Mouse (Mus musculus) bone marrow, adult 2 months (tissue): Measurements from ENCODE around the gene Emsy. TPM values are rescaled to one million over a fixed set of nuclear protein-coding genes. Genes with fewer than 3 reads are reported as not detected.

ENCODE experiments used
- H3K27ac ChIP-seq: fragments of 200-500 bp; 2 replicates; pipeline ENCODE4 v1.5.1; 2012; ENCODE audit warnings: low read depth, mild to moderate bottlenecking, control low read depth, inconsistent platforms, low read length; ENCODE audit not compliant: control insufficient read depth, poor library complexity, insufficient read depth
- H3K4me1 ChIP-seq: fragments of 200-500 bp; 2 replicates; pipeline ENCODE4 v1.6.1; 2011; ENCODE audit warnings: low read length; ENCODE audit not compliant: control insufficient read depth, insufficient read depth
- H3K4me3 ChIP-seq: fragments of 200-500 bp; replicated peaks from 2 replicates; pipeline ENCODE3; 2011; ENCODE audit warnings: mild to moderate bottlenecking, low read depth, low read length, control low read depth; ENCODE audit not compliant: control insufficient read depth
- CTCF ChIP-seq: fragments of 200-500 bp; IDR thresholded peaks from 2 replicates; pipeline ENCODE4 v1.5.1; 2011; ENCODE audit warnings: low read length, control low read depth; ENCODE audit not compliant: control insufficient read depth, insufficient read depth
- POLR2A ChIP-seq: fragments of 200-500 bp; IDR thresholded peaks from 2 replicates; pipeline ENCODE4 v1.6.1; 2011; ENCODE audit warnings: low read depth, mild to moderate bottlenecking, control low read depth, low read length, borderline replicate concordance; ENCODE audit not compliant: control insufficient read depth
- WGBS: fragments of 180-500 bp; shearing (Covaris S2); methylation state at CpG from one replicate; pipeline ENCODE4 v1.1.7; 2018; 5-methylcytosine and 5-hydroxymethylcytosine counted together
- polyA plus RNA-seq: library from polyadenylated mRNA; stranded (reverse); fragments of >200 nt; gene quantifications from 2 replicates; pipeline ENCODE4 v1.2.4, GENCODE M21; 2011; ENCODE audit warnings: low replicate concordance; ENCODE audit not compliant: missing spikeins, insufficient read depth, insufficient read length

Emsy gene
- polyA plus RNA-seq, 1 experiment = 17.0 TPM

- H3K4me3 ChIP-seq = peak overlapping the region; percentile 79
- TF ChIP-seq POLR2A (peak; percentile 38; the same call in 1 of the 2 replicates), CTCF (no peak)
- H3K27ac ChIP-seq = peak overlapping the region; percentile 73
- WGBS = under 1% methylated on average over 74 of the region's 74 CpGs
- no peaks in the 10 kb centered on the region for H3K4me1 ChIP-seq
Measured at GRCm38 (mm10) chr7:98655681-98656530, 677 bp downstream of the Emsy start.

GRCm38 (mm10) chr7:98651651-98652050 lies 4.9 kb downstream of the Emsy start:
- Histone ChIP-seq H3K4me3 (no peak overlapping the region), H3K4me1 (no peaks in the 10 kb centered on the region), H3K27ac (no peak overlapping the region)
- TF ChIP-seq POLR2A (no peak), CTCF (no peak)
- 88% methylated on average over 2 of the region's 2 CpGs for WGBS

GRCm38 (mm10) chr7:98644238-98644637 lies 12.3 kb downstream of the Emsy start:
- Histone ChIP-seq H3K4me1 (no peaks in the 10 kb centered on the region), H3K27ac (no peak overlapping the region), H3K4me3 (no peak overlapping the region)
- TF ChIP-seq CTCF = no peak
- TF ChIP-seq POLR2A = no peak
- WGBS = 64% methylated on average over 1 of the region's 1 CpGs

- H3K4me3 ChIP-seq = no peak overlapping the region
- 92% methylated on average over 2 of the region's 2 CpGs for WGBS
- TF ChIP-seq CTCF (no peak), POLR2A (no peak)
- H3K4me1 ChIP-seq = no peaks in the 10 kb centered on the region
- H3K27ac ChIP-seq = no peak overlapping the region
Measured at GRCm38 (mm10) chr7:98636607-98637006, 20.0 kb downstream of the Emsy start.

GRCm38 (mm10) chr7:98633032-98633431 lies 23.6 kb downstream of the Emsy start:
- 93% methylated on average over 3 of the region's 3 CpGs for WGBS

GRCm38 (mm10) chr7:98629947-98630346 lies 26.6 kb downstream of the Emsy start:
- Histone ChIP-seq H3K4me1 (no peaks in the 10 kb centered on the region), H3K4me3 (no peak overlapping the region), H3K27ac (no peak overlapping the region)
- no peak for TF ChIP-seq POLR2A
- TF ChIP-seq CTCF = no peak
- WGBS = 94% methylated on average over 7 of the region's 7 CpGs

More at GRCm38 (mm10) chr7:98633032-98633431, 23.6 kb downstream of the Emsy start:
- TF ChIP-seq POLR2A = no peak
- TF ChIP-seq CTCF = no peak
- Histone ChIP-seq H3K4me3 (no peak overlapping the region), H3K4me1 (no peaks in the 10 kb centered on the region), H3K27ac (no peak overlapping the region)

- H3K4me1 ChIP-seq = 0 out of 2 replicates have a peak, but pooled peaks cover 1% of the 10 kb centered on the region
- no peak overlapping the region for H3K27ac ChIP-seq
- no peak overlapping the region for H3K4me3 ChIP-seq
- no peak for TF ChIP-seq POLR2A
- TF ChIP-seq CTCF = no peak
- WGBS = 45% methylated on average over 2 of the region's 2 CpGs
Measured at GRCm38 (mm10) chr7:98617739-98618138, 38.8 kb downstream of the Emsy start.

- H3K27ac ChIP-seq = no peak overlapping the region
- TF ChIP-seq CTCF = no peak
- no peak for TF ChIP-seq POLR2A
- 94% methylated on average over 1 of the region's 1 CpGs for WGBS
- H3K4me1 ChIP-seq = no peaks in the 10 kb centered on the region
- H3K4me3 ChIP-seq = no peak overlapping the region
Measured at GRCm38 (mm10) chr7:98612936-98613335, 43.6 kb downstream of the Emsy start.
